Mouse (Mus musculus) bone marrow, adult 2 months (tissue): Measurements from ENCODE around the gene Cldn12. TPM values are rescaled to one million over a fixed set of nuclear protein-coding genes. Genes with fewer than 3 reads are reported as not detected.

Experiments used
- H3K27ac ChIP-seq: fragments of 200-500 bp; 2 replicates; pipeline ENCODE4 v1.5.1; 2012; ENCODE audit warnings: low read depth, mild to moderate bottlenecking, control low read depth, inconsistent platforms, low read length; ENCODE audit not compliant: control insufficient read depth, poor library complexity, insufficient read depth
- H3K4me1 ChIP-seq: fragments of 200-500 bp; 2 replicates; pipeline ENCODE4 v1.6.1; 2011; ENCODE audit warnings: low read length; ENCODE audit not compliant: control insufficient read depth, insufficient read depth
- H3K4me3 ChIP-seq: fragments of 200-500 bp; replicated peaks from 2 replicates; pipeline ENCODE3; 2011; ENCODE audit warnings: mild to moderate bottlenecking, low read depth, low read length, control low read depth; ENCODE audit not compliant: control insufficient read depth
- CTCF ChIP-seq: fragments of 200-500 bp; IDR thresholded peaks from 2 replicates; pipeline ENCODE4 v1.5.1; 2011; ENCODE audit warnings: low read length, control low read depth; ENCODE audit not compliant: control insufficient read depth, insufficient read depth
- POLR2A ChIP-seq: fragments of 200-500 bp; IDR thresholded peaks from 2 replicates; pipeline ENCODE4 v1.6.1; 2011; ENCODE audit warnings: low read depth, mild to moderate bottlenecking, control low read depth, low read length, borderline replicate concordance; ENCODE audit not compliant: control insufficient read depth
- WGBS: fragments of 180-500 bp; shearing (Covaris S2); methylation state at CpG from one replicate; pipeline ENCODE4 v1.1.7; 2018; 5-methylcytosine and 5-hydroxymethylcytosine counted together
- polyA plus RNA-seq: library from polyadenylated mRNA; stranded (reverse); fragments of >200 nt; gene quantifications from 2 replicates; pipeline ENCODE4 v1.2.4, GENCODE M21; 2011; ENCODE audit warnings: low replicate concordance; ENCODE audit not compliant: missing spikeins, insufficient read depth, insufficient read length

Cldn12 gene
- polyA plus RNA-seq, 1 experiment, result 1.9 TPM

- TF ChIP-seq POLR2A (no peak), CTCF (no peak)
- 75% methylated on average over 3 of the region's 3 CpGs for WGBS
- H3K27ac ChIP-seq, result no peak overlapping the region
- no peaks in the 10 kb centered on the region for H3K4me1 ChIP-seq
- H3K4me3 ChIP-seq, result no peak overlapping the region
These were observed 25.0 kb upstream of the Cldn12 start for GRCm38 (mm10) chr5:5539771-5540170.

- Histone ChIP-seq H3K27ac (no peak overlapping the region), H3K4me1 (no peaks in the 10 kb centered on the region), H3K4me3 (no peak overlapping the region)
- WGBS, result 76% methylated on average over 1 of the region's 1 CpGs
- TF ChIP-seq CTCF (no peak), POLR2A (no peak)
These were observed 21.4 kb upstream of the Cldn12 start for GRCm38 (mm10) chr5:5536131-5536530.

DNA sequence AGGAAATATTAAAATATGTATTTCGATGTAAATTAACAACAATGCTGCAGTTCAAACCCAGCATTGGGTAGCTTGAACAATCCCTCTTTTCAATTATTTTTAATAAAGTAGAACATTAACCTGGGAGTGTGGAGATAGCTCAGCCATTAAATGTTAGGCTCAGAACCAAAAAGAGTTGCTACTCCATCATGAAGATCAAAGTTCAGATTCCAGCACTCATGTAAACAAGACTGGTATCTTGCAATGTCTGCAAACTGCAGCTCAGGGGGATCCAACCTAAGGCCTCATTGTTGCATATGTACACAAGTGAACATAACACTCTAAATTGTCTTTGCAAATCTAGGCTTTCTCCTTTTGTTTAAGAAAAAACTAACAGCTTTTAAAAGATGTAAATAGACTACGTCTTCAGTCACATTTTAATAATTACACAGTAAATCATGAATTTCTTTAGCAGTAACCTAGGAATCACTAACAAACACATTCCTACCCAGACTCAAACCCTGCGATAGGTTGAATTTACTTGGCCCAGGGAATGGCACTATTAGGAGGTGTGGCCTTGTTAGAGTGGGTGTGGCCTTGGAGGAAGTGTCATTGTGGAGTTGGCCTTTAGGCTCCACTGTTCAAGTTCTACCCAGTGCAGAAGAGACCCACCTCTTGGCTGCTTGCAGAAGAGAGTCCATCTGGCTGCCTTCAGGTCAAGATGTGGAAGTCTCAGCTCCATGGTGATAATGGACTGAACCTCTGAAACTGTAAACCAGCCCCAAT lies 19.1 kb upstream of the Cldn12 start:
- H3K27ac ChIP-seq, result no peak overlapping the region
- WGBS, result 84% methylated on average over 3 of the region's 3 CpGs
- TF ChIP-seq CTCF, result no peak
- no peak for TF ChIP-seq POLR2A
- H3K4me1 ChIP-seq, result no peaks in the 10 kb centered on the region
- no peak overlapping the region for H3K4me3 ChIP-seq

DNA sequence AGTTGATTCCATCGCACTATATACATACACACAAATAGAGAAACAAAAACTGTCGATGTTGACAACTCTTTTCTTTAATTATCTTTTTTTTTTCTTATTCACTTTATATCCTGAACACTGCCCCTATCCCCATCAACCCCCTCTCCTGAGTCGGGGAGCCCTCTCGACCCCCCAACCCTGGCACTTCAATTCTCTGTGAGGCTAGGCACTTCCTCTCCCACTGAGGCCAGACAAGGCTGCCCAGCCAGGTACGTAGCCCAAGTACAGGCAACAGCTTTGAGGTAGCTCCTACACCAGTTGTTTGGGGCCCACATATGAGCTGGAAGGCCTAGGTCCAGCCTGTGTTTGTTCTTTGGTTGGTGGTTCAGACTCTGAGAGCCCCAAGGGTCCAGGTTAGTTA lies 653 bp upstream of the Cldn12 start:
- Histone ChIP-seq H3K4me3 (no peak overlapping the region), H3K4me1 (no peaks in the 10 kb centered on the region), H3K27ac (no peak overlapping the region)
- WGBS, result 63% methylated on average over 5 of the region's 5 CpGs
- TF ChIP-seq CTCF, result no peak
- TF ChIP-seq POLR2A, result no peak

DNA sequence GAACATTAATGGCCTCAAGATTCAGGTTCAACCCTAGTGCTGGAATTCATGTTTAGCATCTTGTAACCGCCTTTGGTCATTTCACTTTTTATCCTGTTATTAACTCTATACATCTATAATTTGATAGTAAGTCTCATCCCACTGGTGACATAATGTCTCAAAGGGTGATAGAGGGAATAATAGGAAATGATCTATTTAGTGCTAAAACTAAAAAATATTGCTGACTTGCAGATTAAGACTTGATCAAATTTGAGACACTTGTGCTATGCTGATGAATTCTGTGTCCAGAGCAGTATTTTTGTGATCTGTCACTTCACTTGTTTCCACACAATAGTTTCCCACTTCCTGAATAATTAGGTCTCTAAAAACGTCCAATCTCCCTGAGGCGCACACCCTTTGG lies 3.4 kb downstream of the Cldn12 start:
- 66% methylated on average over 3 of the region's 3 CpGs for WGBS
- H3K27ac ChIP-seq, result no peak overlapping the region
- TF ChIP-seq CTCF, result no peak
- TF ChIP-seq POLR2A, result no peak
- H3K4me3 ChIP-seq, result no peak overlapping the region
- no peaks in the 10 kb centered on the region for H3K4me1 ChIP-seq

DNA sequence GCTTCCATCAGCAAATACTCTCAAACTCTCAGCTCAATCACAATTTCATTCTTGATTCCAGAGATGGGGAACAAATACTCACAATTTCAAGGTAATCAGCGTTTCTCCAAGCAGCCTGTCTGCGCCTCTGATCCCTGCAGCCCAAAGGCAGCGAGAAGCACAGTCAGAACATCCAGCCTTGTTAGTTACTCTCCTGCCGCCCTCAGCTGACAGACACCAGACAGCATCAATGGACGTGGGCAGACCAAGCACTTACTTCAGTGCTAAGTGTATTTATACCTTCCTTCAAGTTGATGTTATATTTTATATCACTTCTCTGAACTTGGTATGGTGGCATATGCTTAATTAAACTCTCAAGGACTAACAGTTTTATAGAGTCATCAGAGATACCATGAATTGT lies 3.8 kb downstream of the Cldn12 start:
- Histone ChIP-seq H3K4me1 (no peaks in the 10 kb centered on the region), H3K4me3 (no peak overlapping the region), H3K27ac (no peak overlapping the region)
- WGBS, result 80% methylated on average over 5 of the region's 5 CpGs
- TF ChIP-seq POLR2A, result no peak
- no peak for TF ChIP-seq CTCF

DNA sequence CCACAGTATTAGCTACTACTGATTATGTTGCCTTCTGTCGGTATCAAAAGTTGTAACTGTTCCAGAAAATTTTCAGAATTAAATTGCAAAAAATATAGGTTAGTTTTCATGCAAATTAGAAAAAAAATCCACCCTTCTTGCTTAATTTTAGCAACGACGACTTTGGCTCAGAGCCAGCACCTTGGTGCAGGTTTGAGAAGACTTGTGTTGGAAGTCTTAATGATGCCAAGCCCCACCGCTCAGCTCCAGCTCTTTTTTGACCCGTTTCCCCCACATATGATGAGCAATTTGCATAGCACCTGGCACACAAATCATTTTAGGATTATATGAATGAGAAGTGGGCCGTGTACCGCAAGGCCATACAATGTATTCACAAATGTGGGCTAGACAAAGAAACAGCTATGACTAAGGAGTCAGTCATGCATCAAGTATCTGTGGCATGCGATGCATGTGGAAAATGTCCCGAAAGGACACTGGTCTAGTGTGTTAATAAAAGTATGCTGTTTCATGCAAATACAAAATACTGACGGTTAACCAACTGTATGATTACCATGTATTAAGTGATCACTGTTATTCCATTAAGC lies 4.4 kb downstream of the Cldn12 start:
- WGBS, result 78% methylated on average over 10 of the region's 10 CpGs

GRCm38 (mm10) chr5:5508231-5508630 lies 6.5 kb downstream of the Cldn12 start:
- H3K4me1 ChIP-seq, result no peaks in the 10 kb centered on the region
- H3K27ac ChIP-seq, result no peak overlapping the region
- no peak for TF ChIP-seq CTCF
- no peak for TF ChIP-seq POLR2A
- H3K4me3 ChIP-seq, result no peak overlapping the region
- 80% methylated on average over 10 of the region's 10 CpGs for WGBS

More for the DNA sequence above, 4.4 kb downstream of the Cldn12 start:
- TF ChIP-seq POLR2A, result no peak
- TF ChIP-seq CTCF, result no peak
- no peak overlapping the region for H3K4me3 ChIP-seq
- no peak overlapping the region for H3K27ac ChIP-seq
- no peaks in the 10 kb centered on the region for H3K4me1 ChIP-seq
